Mouse (Mus musculus): ENCODE measurements at regions not wholly inside any gene's neighbourhood (a gene's known extent, or its start where the extent isn't known, plus 50 kb on each side); places are given as distances from the start of the nearest gene placed in this dataset.
A peak's percentile ranks its signal among the peaks of the same experiment; 100 is the strongest.

GRCm38 (mm10) chr6:47354515-47354914 lies 98.7 kb upstream of the Cul1 start:
- no peak for DNase-seq

GRCm38 (mm10) chr6:47355500-47355899 lies 97.7 kb upstream of the Cul1 start:
- no peak for DNase-seq

- no peak for DNase-seq
Measured at GRCm38 (mm10) chr6:47356500-47356899, 96.7 kb upstream of the Cul1 start.

DNA sequence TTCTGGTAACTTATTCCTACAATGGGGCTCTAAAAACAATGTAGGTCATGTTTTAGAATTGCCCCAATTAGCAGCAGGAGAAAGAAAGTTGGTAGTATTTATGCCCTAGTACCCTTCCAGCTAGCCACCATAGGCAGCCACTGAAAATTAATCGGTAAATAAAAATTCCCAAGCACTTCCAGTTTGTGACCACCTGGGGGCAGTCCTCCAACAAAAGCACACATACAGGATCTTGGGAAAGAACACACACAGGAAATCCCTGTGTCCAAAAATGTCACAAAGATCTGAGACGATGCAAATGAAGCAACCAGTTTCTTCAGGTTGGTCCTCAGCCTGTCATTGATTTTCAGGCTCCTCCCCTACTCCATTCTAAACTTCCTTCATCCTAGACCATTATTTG lies 94.5 kb upstream of the Cul1 start:
- peak; percentile 19 for DNase-seq

DNA sequence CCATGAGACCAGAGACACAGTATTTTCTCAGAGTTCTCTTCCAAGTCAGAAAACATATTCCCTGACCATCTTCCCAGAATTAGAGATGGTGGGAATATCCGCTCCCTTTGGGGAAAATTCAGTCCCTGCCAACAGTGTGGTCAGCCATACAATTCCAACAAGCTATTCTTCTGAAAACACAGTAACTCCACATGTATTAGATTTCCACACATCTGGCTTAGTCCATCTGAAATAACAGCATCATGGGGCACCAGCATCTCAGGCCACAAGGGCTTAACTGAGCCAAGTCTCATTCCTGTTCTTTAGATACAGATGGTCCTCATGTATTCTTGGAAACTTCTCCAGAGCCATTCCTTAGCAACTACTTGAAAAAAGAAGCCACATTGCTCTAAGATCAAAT lies 89.2 kb upstream of the Cul1 start:
- no peak for DNase-seq

DNA sequence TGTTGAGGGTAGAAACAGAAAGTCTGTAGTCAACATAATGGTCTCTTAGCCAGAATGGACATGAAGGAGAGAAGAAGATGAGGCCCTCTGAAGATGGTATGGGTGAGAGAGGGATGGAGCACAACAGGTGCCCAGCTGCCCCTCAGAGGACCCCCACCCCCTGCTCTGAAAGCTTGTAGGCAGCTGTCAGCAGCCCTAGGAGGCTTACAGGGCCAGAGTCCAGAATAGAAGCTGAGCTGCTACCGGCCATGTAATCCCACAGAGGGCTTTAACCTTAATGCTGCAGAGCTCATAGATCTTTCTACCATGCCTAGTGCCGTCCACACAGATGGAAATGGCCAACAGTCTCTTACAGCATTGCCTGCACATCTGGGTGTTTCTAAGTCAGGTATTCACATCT lies 88.6 kb upstream of the Cul1 start:
- DNase-seq, result no peak

DNA sequence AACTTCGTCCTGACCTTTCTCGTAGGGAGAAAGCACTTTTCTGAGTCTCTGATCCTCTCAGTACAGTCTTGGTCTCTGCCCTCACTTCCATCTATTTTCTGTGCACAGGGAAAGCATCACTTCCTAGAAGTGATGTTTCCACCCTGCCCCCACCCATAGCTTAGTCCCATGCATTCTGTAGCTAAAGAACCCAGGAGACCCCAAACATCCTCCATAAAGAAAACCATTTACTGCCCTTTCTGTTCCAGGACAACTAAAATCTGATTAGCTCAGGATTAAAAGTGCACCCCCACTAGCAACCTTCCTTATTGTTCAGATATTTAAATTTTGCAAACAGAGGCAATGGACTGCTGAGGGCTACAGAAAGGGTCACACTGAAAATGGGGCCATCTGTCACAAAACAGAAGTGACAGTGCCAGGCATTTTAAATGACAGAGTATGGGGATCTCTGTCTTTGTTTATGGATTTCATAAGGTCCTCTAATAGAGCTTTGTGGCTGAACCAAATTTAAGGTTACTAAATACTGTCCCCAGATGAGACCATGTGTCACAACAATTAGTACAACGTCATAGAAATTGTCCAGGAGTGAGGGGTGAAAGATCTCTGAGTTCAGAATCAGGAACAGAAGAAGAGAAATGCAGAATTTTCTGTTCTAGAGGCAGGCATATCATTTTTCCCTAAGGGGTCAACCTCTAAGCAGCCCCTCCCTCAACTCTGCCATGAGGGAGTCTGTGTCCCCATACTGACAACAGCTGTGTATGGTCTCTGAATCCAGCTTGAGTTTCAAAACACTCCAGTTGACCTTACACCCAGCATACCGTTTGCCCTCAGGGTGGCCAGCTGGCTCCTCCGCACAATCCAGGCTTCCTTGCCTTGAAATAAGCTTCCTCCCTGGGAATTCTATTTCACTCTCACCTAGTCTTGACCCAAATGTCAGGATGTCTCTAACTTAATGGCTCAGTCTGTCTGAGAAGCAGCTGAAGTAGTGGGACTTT lies 87.2 kb upstream of the Cul1 start:
- DNase-seq, result no peak

GRCm38 (mm10) chr6:47367461-47367860 lies 85.7 kb upstream of the Cul1 start:
- no peak for DNase-seq

GRCm38 (mm10) chr6:47375705-47376104 lies 77.5 kb upstream of the Cul1 start:
- DNase-seq, result no peak

DNA sequence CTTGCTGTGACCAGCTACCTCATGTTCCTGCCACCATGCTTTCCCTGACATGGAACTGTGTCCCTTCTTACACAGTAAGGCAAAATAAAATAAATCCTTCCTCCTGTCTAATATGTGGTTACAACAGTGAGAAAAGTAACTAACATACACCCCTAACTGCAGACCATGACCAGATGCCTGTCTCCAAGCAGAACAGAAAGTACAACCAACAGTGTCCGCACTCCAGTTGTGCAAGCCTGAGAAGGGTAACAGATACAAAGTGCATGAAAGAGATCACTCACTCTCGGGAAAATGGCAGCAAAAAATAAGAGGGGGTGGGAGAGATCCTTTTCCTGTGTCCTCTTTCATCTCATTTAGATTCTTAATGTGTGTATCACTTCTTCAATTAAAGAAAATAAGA lies 71.7 kb upstream of the Cul1 start:
- no peak for DNase-seq

GRCm38 (mm10) chr6:47386550-47386949 lies 66.6 kb upstream of the Cul1 start:
- DNase-seq, result no peak

DNA sequence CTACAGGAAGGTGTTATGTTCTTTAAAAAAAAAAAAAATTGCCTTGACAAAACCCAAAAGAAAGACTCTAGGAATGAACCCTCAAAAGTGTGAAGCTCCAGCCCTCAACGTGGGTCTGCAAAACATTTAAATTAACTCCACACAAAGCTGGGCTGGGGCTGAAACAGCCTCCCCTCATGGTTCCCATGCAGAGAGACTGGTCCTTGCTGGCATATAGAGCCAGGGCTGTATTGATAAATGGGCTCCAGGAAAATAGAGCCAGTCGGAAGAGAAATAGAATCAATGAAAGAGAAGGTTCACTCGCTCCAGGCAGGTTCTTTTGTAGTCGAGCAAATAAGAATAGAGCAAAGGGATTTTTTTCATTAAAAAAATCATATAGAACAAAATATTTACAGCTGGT lies 63.3 kb upstream of the Cul1 start:
- no peak for DNase-seq

- DNase-seq, result peak; percentile 9
Measured at GRCm38 (mm10) chr6:47390436-47391002, 62.7 kb upstream of the Cul1 start.

GRCm38 (mm10) chr6:47391014-47391802 lies 62.0 kb upstream of the Cul1 start:
- no peak for DNase-seq

- peak; percentile 31 for DNase-seq
Measured at GRCm38 (mm10) chr6:47395465-47396337, 57.5 kb upstream of the Cul1 start.
